Mouse (Mus musculus): Measurements from ENCODE around the gene Map3k14. TPM values are rescaled to one million over a fixed set of nuclear protein-coding genes. Genes with fewer than 3 reads are reported as not detected.

Map3k14 gene
- total and polyA plus RNA-seq, 2 experiments from 2014 or later, result 0.77 to 3.2 TPM

DNA sequence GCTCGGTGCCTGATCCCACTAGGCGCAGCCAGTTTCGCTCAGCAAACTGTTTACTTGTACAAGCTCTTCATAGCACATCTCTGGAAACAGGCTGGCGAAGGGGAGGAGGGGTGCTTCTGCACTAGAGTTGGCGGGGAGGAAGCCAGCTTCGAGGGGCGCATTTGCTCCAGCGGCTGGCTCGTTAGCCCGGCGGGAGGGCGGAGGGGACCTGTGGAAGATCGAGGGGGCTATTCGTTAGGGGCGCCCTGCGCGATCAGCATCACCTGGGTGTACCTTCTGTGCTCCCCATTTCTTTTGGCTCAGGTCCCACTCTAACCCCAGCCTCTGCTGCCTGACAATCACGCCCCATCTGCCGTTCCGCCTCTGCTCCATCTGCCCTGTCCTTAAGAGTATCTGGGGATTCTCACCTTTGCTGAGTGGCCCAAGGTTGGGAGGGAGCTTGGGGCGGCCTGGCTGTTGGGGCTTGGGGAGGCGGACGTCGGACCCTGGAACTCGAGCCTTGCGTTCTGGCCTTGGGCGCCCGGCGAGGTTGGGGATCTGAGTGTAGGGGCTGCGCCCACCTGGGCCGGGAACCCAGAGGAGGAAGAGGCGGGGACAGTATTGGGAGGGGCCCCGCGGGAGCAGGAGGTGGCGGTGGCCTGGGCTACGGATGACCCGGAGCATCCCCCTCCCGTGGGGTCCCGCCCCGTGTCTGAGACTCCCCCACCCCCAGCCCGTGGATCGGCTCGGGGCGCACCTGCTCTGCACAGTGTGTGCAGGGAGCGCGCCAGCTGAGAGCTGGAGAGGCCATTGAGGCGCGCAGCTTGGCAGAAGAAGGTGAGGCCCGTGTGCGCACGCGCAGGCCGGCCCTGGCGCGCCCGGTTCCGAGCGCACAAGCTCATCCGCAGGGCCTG, 68.1 kb downstream of the Map3k14 start:
- Histone ChIP-seq H3K27me3 (ENCODE audit: insufficient read depth, low read length) (peaks cover 17% of the 10 kb centered on the region), H3K9ac (peak overlapping the region; percentile 79), H3K27ac (ENCODE audit: low read depth, low read length) (0 out of 2 replicates have a peak overlapping the region, but pooled peaks have one; percentile 40), H3K36me3 (ENCODE audit: insufficient read depth) (peaks cover 22% of the 10 kb centered on the region; the same call in 1 of the 2 replicates), H3K4me2 (ENCODE audit: low read depth) (peak overlapping the region; percentile 99), H3K4me3 (ENCODE audit: low read depth, low read length) (peak overlapping the region; percentile 52), H3K9me3 (ENCODE audit: low read length) (no peaks in the 10 kb centered on the region), H3K4me1 (ENCODE audit: insufficient read depth) (peaks cover 13% of the 10 kb centered on the region; the same call in 1 of the 2 replicates)
- WGBS, result 2% methylated on average over 57 of the region's 59 CpGs
- no peak for TF ChIP-seq CTCF (IDR thresholded peaks at IDR 0.05; ENCODE audit: low read depth)
- ATAC-seq, result peak; percentile 79
- peak; percentile 84 for DNase-seq

DNA sequence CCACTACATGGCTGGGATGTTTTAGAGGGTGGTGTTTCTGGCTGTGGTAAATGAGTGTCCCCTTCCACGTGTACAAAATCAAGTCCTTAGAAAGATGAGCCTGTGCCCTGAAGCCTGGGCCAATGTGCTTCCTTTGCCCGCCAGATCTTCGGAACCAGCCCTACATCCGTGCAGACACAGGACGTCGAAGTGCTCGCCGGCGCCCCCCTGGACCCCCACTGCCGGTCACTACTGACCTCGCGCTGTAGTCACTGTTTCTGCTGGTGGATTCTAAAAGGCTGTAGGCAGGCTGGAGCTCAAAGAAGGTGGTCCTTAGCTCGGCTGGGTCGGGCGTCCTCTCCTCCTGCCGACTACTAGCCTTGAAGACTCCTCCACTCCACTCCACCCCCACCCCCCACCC, 68.9 kb downstream of the Map3k14 start:
- peaks cover 25% of the 10 kb centered on the region for H3K27me3 ChIP-seq (ENCODE audit: insufficient read depth, low read length)
- no peak for DNase-seq
- H3K4me3 ChIP-seq (ENCODE audit: low read depth, low read length), result peak overlapping the region; percentile 52; the same call in 1 of the 2 replicates
- 9% methylated on average over 16 of the region's 16 CpGs for WGBS
- peaks cover 13% of the 10 kb centered on the region; the same call in 1 of the 2 replicates for H3K4me1 ChIP-seq (ENCODE audit: insufficient read depth)
- no peaks in the 10 kb centered on the region for H3K9me3 ChIP-seq (ENCODE audit: low read length)
- H3K9ac ChIP-seq, result peak overlapping the region; percentile 79; the same call in 1 of the 2 replicates
- no peak for TF ChIP-seq CTCF (IDR thresholded peaks at IDR 0.05; ENCODE audit: low read depth)
- ATAC-seq, result no peak
- no peak overlapping the region for H3K27ac ChIP-seq (ENCODE audit: low read depth, low read length)
- H3K36me3 ChIP-seq (ENCODE audit: insufficient read depth), result peaks cover 22% of the 10 kb centered on the region; the same call in 1 of the 2 replicates
- peak overlapping the region; percentile 99 for H3K4me2 ChIP-seq (ENCODE audit: low read depth)

DNA sequence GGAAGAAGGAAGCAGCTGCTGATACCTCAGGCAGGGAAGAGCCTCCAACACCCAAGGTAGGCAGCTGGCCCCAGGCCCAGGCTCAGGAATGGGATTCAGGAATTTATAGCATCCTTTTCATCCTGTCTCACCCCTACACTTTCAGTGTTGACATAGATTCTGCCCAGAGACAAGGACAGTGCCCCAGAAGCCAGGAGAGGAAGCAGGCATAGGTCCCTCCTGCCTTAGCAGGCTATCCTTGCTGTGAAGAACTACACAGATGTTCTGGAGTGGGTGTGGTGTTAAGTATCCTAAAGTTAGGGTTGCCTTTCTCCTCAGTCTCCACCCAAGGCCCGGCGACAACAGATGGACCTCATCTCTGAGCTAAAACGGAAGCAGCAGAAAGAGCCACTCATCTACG, 69.9 kb downstream of the Map3k14 start:
- Histone ChIP-seq H3K9ac (no peak overlapping the region), H3K4me1 (ENCODE audit: insufficient read depth) (peaks cover 19% of the 10 kb centered on the region; the same call in 1 of the 2 replicates), H3K4me2 (ENCODE audit: low read depth) (no peak overlapping the region), H3K4me3 (ENCODE audit: low read depth, low read length) (no peak overlapping the region), H3K9me3 (ENCODE audit: low read length) (no peaks in the 10 kb centered on the region), H3K27me3 (ENCODE audit: insufficient read depth, low read length) (peaks cover 28% of the 10 kb centered on the region), H3K36me3 (ENCODE audit: insufficient read depth) (peaks cover 22% of the 10 kb centered on the region; the same call in 1 of the 2 replicates), H3K27ac (ENCODE audit: low read depth, low read length) (no peak overlapping the region)
- TF ChIP-seq CTCF (IDR thresholded peaks at IDR 0.05; ENCODE audit: low read depth), result no peak
- WGBS, result 80% methylated on average over 4 of the region's 4 CpGs
- ATAC-seq (no peak), DNase-seq (no peak)

DNA sequence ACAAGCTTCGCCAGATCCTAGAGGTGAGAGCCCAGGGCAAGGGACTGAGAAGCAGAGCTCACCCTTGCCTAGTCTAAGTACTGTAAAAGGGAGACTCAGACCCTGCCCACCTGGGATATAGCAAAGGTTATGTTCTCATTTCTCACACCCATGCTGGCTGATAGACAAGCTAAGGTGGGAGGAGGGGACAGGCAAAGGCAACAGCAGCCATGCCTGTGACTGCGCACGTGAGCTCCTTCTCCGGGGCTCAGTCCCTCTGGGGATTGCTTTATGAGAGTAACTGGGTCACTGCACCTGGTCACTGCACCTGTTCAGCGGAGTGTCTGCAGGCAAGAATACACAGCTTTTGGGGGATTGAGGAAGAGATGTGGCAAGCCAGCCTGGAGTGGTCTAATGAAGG, 71.6 kb downstream of the Map3k14 start:
- Histone ChIP-seq H3K9ac (no peak overlapping the region), H3K36me3 (ENCODE audit: insufficient read depth) (peaks cover 22% of the 10 kb centered on the region; the same call in 1 of the 2 replicates), H3K4me2 (ENCODE audit: low read depth) (no peak overlapping the region), H3K9me3 (ENCODE audit: low read length) (no peaks in the 10 kb centered on the region), H3K4me3 (ENCODE audit: low read depth, low read length) (no peak overlapping the region), H3K27ac (ENCODE audit: low read depth, low read length) (no peak overlapping the region), H3K27me3 (ENCODE audit: insufficient read depth, low read length) (peaks cover 28% of the 10 kb centered on the region), H3K4me1 (ENCODE audit: insufficient read depth) (peaks cover 14% of the 10 kb centered on the region; the same call in 1 of the 2 replicates)
- DNase-seq (no peak), ATAC-seq (no peak)
- 83% methylated on average over 5 of the region's 5 CpGs for WGBS
- no peak for TF ChIP-seq CTCF (IDR thresholded peaks at IDR 0.05; ENCODE audit: low read depth)

DNA sequence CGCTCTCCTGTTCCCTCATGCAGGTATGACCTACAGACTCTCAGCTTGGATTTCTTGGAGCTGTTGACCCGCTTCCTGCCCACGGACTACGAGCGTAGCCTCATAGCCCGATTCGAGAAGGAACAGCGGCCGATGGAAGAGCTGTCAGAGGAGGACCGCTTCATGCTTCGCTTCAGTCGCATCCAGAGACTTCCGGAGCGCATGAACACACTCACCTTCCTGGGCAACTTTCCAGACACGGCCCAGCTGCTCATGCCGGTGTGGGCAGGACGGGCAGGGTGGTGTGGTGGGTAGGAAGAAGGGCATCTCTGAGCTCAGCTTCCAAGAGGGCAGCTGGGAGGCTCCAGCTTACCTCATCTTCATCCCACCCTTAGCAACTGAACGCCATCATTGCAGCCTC, 72.0 kb downstream of the Map3k14 start:
- WGBS, result 89% methylated on average over 18 of the region's 18 CpGs
- TF ChIP-seq CTCF (IDR thresholded peaks at IDR 0.05; ENCODE audit: low read depth), result no peak
- Histone ChIP-seq H3K4me2 (ENCODE audit: low read depth) (no peak overlapping the region), H3K36me3 (ENCODE audit: insufficient read depth) (peaks cover 23% of the 10 kb centered on the region; the same call in 1 of the 2 replicates), H3K4me3 (ENCODE audit: low read depth, low read length) (no peak overlapping the region), H3K27ac (ENCODE audit: low read depth, low read length) (no peak overlapping the region), H3K4me1 (ENCODE audit: insufficient read depth) (peaks cover 14% of the 10 kb centered on the region; the same call in 1 of the 2 replicates), H3K9me3 (ENCODE audit: low read length) (no peaks in the 10 kb centered on the region), H3K27me3 (ENCODE audit: insufficient read depth, low read length) (peaks cover 28% of the 10 kb centered on the region), H3K9ac (no peak overlapping the region)
- ATAC-seq (no peak), DNase-seq (no peak)

DNA sequence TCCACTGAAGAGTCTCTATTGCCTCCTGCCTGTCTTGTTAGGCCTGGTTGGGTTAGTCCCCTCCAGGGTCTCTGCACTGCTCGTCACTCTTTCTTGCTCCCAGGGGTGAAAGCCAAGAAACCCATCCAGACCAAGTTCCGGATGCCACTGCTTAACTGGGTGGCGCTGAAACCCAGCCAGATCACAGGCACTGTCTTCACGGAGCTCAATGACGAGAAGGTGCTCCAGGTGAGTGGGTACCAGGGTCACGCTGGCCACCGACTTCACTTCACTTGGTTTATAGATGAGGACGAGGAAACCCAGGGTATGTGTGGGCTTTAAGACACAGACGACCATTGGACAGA, 73.5 kb downstream of the Map3k14 start:
- DNase-seq, result no peak
- no peak overlapping the region for H3K27ac ChIP-seq (ENCODE audit: low read depth, low read length)
- peaks cover 31% of the 10 kb centered on the region for H3K27me3 ChIP-seq (ENCODE audit: insufficient read depth, low read length)
- no peak overlapping the region for H3K9ac ChIP-seq
- H3K4me1 ChIP-seq (ENCODE audit: insufficient read depth), result peaks cover 8% of the 10 kb centered on the region; the same call in 1 of the 2 replicates
- H3K9me3 ChIP-seq (ENCODE audit: low read length), result no peaks in the 10 kb centered on the region
- no peak overlapping the region for H3K4me3 ChIP-seq (ENCODE audit: low read depth, low read length)
- no peak for TF ChIP-seq CTCF (IDR thresholded peaks at IDR 0.05; ENCODE audit: low read depth)
- peaks cover 30% of the 10 kb centered on the region for H3K36me3 ChIP-seq (ENCODE audit: insufficient read depth)
- no peak overlapping the region for H3K4me2 ChIP-seq (ENCODE audit: low read depth)
- WGBS, result 34% methylated on average over 9 of the region's 9 CpGs
- ATAC-seq, result no peak

Data from forebrain, postnatal 0 days (tissue).